Mouse (Mus musculus) spleen, adult 2 months (tissue): Measurements from ENCODE around the gene Fbln2.

Experiments used
- CTCF ChIP-seq: fragments of 200-500 bp; IDR thresholded peaks from 2 replicates; pipeline ENCODE4 v1.5.1; 2011; ENCODE audit warnings: mild to moderate bottlenecking, inconsistent platforms; ENCODE audit not compliant: insufficient read depth, insufficient read length, insufficient replicate concordance; ENCODE audit errors: extremely low read depth
- POLR2A ChIP-seq: fragments of 200-500 bp; IDR thresholded peaks from 2 replicates; pipeline ENCODE4 v1.6.1; 2011; ENCODE audit warnings: low read depth, low read length, inconsistent platforms

DNA sequence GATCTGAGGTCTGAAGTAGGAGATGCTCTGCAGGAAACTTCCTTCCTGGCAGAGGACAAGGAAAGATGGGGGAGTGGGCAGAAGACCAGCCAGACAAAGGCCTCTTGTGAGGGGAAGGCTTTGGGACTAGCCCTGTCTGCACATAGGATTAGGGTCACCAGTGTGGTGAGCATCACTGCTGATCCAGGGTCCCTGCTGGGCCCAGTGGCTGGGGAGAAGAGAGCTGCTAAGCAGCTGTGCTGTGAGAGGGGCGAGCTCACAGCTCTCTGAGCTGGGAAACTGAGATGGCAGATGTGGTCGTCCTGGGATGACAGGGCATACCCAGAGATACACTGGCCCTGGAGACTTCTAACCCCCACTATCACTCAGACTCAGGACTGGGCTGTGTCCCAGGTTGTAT, 20.8 kb upstream of the Fbln2 start:
- TF ChIP-seq CTCF (no peak), POLR2A (no peak)
